Mouse (Mus musculus) liver, adult 2 months (tissue): ENCODE data around the gene Plpp2. TPM values are rescaled to one million over a fixed set of nuclear protein-coding genes. Genes with fewer than 3 reads are reported as not detected.

ENCODE experiments used
- DNase-seq: peaks from one replicate; pipeline ENCODE4 v3.0.0-alpha.2; 2011; ENCODE audit warnings: low read depth, low spot score; ENCODE audit errors: extremely low read depth
- H3K27ac ChIP-seq: fragments of 200-500 bp; replicated peaks from 2 replicates; pipeline ENCODE4 v1.5.1; 2012; ENCODE audit warnings: low read depth, mild to moderate bottlenecking, control low read depth, inconsistent platforms, low read length; ENCODE audit not compliant: insufficient read depth
- H3K27me3 ChIP-seq: fragments of 200-500 bp; 2 replicates; pipeline ENCODE4 v1.6.1; 2012; ENCODE audit warnings: mild to moderate bottlenecking, moderate library complexity, low read length, inconsistent platforms; ENCODE audit not compliant: control insufficient read depth, insufficient read depth
- H3K36me3 ChIP-seq: fragments of 200-500 bp; 2 replicates; pipeline ENCODE4 v1.6.1; 2012; ENCODE audit warnings: low read length, inconsistent platforms; ENCODE audit not compliant: control insufficient read depth, insufficient read depth
- H3K4me1 ChIP-seq: fragments of 200-500 bp; 2 replicates; pipeline ENCODE4 v1.6.1; 2011; ENCODE audit warnings: low read length; ENCODE audit not compliant: control insufficient read depth, insufficient read depth
- H3K4me3 ChIP-seq: fragments of 200-500 bp; 2 replicates; pipeline ENCODE4 v1.5.1; 2011; ENCODE audit warnings: low read depth, mild to moderate bottlenecking, control low read depth, low read length, moderate library complexity; ENCODE audit not compliant: insufficient read depth
- H3K79me2 ChIP-seq: fragments of 200-500 bp; 2 replicates; pipeline ENCODE4 v1.6.1; 2012; ENCODE audit warnings: inconsistent platforms, mild to moderate bottlenecking, low read length, moderate library complexity; ENCODE audit not compliant: control insufficient read depth, insufficient read depth
- H3K9ac ChIP-seq: fragments of 200-500 bp; 2 replicates; pipeline ENCODE4 v1.6.1; 2012; ENCODE audit warnings: low read depth, mild to moderate bottlenecking, control low read depth, inconsistent platforms, low read length
- CTCF ChIP-seq: fragments of 200-500 bp; IDR thresholded peaks from 2 replicates; pipeline ENCODE4 v1.5.1; 2011; ENCODE audit warnings: low read depth, low read length, control low read depth
- POLR2A ChIP-seq: fragments of 200-500 bp; IDR thresholded peaks from 2 replicates; pipeline ENCODE4 v1.6.1; 2011; ENCODE audit warnings: low read length, control low read depth; ENCODE audit not compliant: insufficient read depth; ENCODE audit errors: extremely low read depth
- WGBS: fragments of 180-500 bp; shearing (Covaris S2); methylation state at CpG from one replicate; pipeline ENCODE4 v1.1.7; 2018; 5-methylcytosine and 5-hydroxymethylcytosine counted together
- polyA plus RNA-seq: library from polyadenylated mRNA; depleted of rRNA; stranded (reverse); fragments of >200 nt; gene quantifications from 2 replicates; pipeline ENCODE4 v1.2.3, GENCODE M21; 2012
- total RNA-seq: library from RNA; depleted of rRNA; stranded (reverse); fragments of >200 nt; gene quantifications from 2 replicates; pipeline ENCODE4 v1.2.3, GENCODE M21; 2014

Gene Plpp2
- total and polyA plus RNA-seq, 2 experiments = 16.2 to 33.7 TPM

GRCm38 (mm10) chr10:79548971-79549723 lies 15.6 kb upstream of the Plpp2 start:
- Histone ChIP-seq H3K4me1 (peaks cover 5% of the 10 kb centered on the region; the same call in 1 of the 2 replicates), H3K27me3 (no peaks in the 10 kb centered on the region), H3K36me3 (no peaks in the 10 kb centered on the region), H3K79me2 (peaks cover 4% of the 10 kb centered on the region; the same call in 1 of the 2 replicates), H3K4me3 (no peak overlapping the region), H3K9ac (no peak overlapping the region), H3K27ac (no peak overlapping the region)
- no peak for TF ChIP-seq CTCF
- no peak for TF ChIP-seq POLR2A
- no peak for DNase-seq
- 96% methylated on average over 18 of the region's 18 CpGs for WGBS

GRCm38 (mm10) chr10:79548546-79548945 lies 14.9 kb upstream of the Plpp2 start:
- Histone ChIP-seq H3K9ac (no peak overlapping the region), H3K27me3 (no peaks in the 10 kb centered on the region), H3K79me2 (peaks cover 3% of the 10 kb centered on the region; the same call in 1 of the 2 replicates), H3K36me3 (no peaks in the 10 kb centered on the region), H3K4me3 (no peak overlapping the region), H3K27ac (no peak overlapping the region), H3K4me1 (peaks cover under 1% of the 10 kb centered on the region; the same call in 1 of the 2 replicates)
- TF ChIP-seq CTCF (no peak), POLR2A (no peak)
- WGBS = 90% methylated on average over 5 of the region's 5 CpGs
- DNase-seq = no peak

- no peak overlapping the region for H3K9ac ChIP-seq
- 80% methylated on average over 5 of the region's 5 CpGs for WGBS
- no peaks in the 10 kb centered on the region for H3K36me3 ChIP-seq
- TF ChIP-seq CTCF = no peak
- no peak for TF ChIP-seq POLR2A
- no peaks in the 10 kb centered on the region for H3K79me2 ChIP-seq
- no peak for DNase-seq
- no peak overlapping the region for H3K4me3 ChIP-seq
- H3K27ac ChIP-seq = no peak overlapping the region
- no peaks in the 10 kb centered on the region for H3K27me3 ChIP-seq
- H3K4me1 ChIP-seq = no peaks in the 10 kb centered on the region
These were observed 13.6 kb upstream of the Plpp2 start for GRCm38 (mm10) chr10:79547148-79547675.

GRCm38 (mm10) chr10:79546483-79546882 lies 12.9 kb upstream of the Plpp2 start:
- TF ChIP-seq CTCF = no peak
- TF ChIP-seq POLR2A = no peak
- no peaks in the 10 kb centered on the region for H3K27me3 ChIP-seq
- no peaks in the 10 kb centered on the region for H3K79me2 ChIP-seq
- no peak for DNase-seq
- H3K4me3 ChIP-seq = no peak overlapping the region
- no peaks in the 10 kb centered on the region for H3K36me3 ChIP-seq
- H3K27ac ChIP-seq = no peak overlapping the region
- H3K9ac ChIP-seq = no peak overlapping the region
- WGBS = 96% methylated on average over 11 of the region's 11 CpGs
- no peaks in the 10 kb centered on the region for H3K4me1 ChIP-seq

GRCm38 (mm10) chr10:79545891-79546290 lies 12.3 kb upstream of the Plpp2 start:
- TF ChIP-seq POLR2A (no peak), CTCF (no peak)
- WGBS = 94% methylated on average over 12 of the region's 12 CpGs
- Histone ChIP-seq H3K36me3 (no peaks in the 10 kb centered on the region), H3K4me1 (no peaks in the 10 kb centered on the region), H3K27me3 (no peaks in the 10 kb centered on the region), H3K4me3 (no peak overlapping the region), H3K79me2 (no peaks in the 10 kb centered on the region), H3K27ac (no peak overlapping the region), H3K9ac (no peak overlapping the region)
- no peak for DNase-seq

- DNase-seq = no peak
- no peaks in the 10 kb centered on the region for H3K79me2 ChIP-seq
- no peaks in the 10 kb centered on the region for H3K27me3 ChIP-seq
- H3K36me3 ChIP-seq = no peaks in the 10 kb centered on the region
- WGBS = 90% methylated on average over 5 of the region's 5 CpGs
- no peaks in the 10 kb centered on the region for H3K4me1 ChIP-seq
- H3K4me3 ChIP-seq = no peak overlapping the region
- no peak for TF ChIP-seq CTCF
- TF ChIP-seq POLR2A = no peak
- no peak overlapping the region for H3K27ac ChIP-seq
- H3K9ac ChIP-seq = no peak overlapping the region
These were observed 11.0 kb upstream of the Plpp2 start for GRCm38 (mm10) chr10:79544631-79545030.
